Mouse (Mus musculus): ENCODE results near the gene Lgmn.

Gene Lgmn

GRCm38 (mm10) chr12:102439632-102440023 is at the start of gene Lgmn:
Lgmn (minus strand) TSS chr12:102439813.
- no peak for DNase-seq (ENCODE audit: low read depth)

- DNase-seq (ENCODE audit: low read depth) = peak; percentile 29
These were observed 45.3 kb upstream of the Lgmn start for GRCm38 (mm10) chr12:102484946-102485345.

- DNase-seq (ENCODE audit: low read depth) = no peak
These were observed 40.9 kb upstream of the Lgmn start for GRCm38 (mm10) chr12:102480481-102480880.

GRCm38 (mm10) chr12:102474411-102474810 is 34.8 kb upstream of the Lgmn start:
- no peak for DNase-seq (ENCODE audit: low read depth)

GRCm38 (mm10) chr12:102468894-102469764 is 29.5 kb upstream of the Lgmn start, which contains the start of gene Golga5:
Golga5 (plus strand) TSS chr12:102469135.
- DNase-seq (ENCODE audit: low read depth) = peak; percentile 97

- peak; percentile 56 for DNase-seq (ENCODE audit: low read depth)
These were observed 28.5 kb upstream of the Lgmn start for GRCm38 (mm10) chr12:102468136-102468535.

- DNase-seq (ENCODE audit: low read depth) = peak; percentile 55
These were observed 25.0 kb upstream of the Lgmn start for GRCm38 (mm10) chr12:102464650-102465049.

- peak; percentile 73 for DNase-seq (ENCODE audit: low read depth)
These were observed 21.6 kb upstream of the Lgmn start for GRCm38 (mm10) chr12:102461177-102461576.

GRCm38 (mm10) chr12:102460014-102460413 is 20.4 kb upstream of the Lgmn start:
- no peak for DNase-seq (ENCODE audit: low read depth)

GRCm38 (mm10) chr12:102456467-102457193 is 17.0 kb upstream of the Lgmn start:
- peak; percentile 54 for DNase-seq (ENCODE audit: low read depth)

GRCm38 (mm10) chr12:102453581-102453980 is 14.0 kb upstream of the Lgmn start:
- DNase-seq (ENCODE audit: low read depth) = peak; percentile 64

GRCm38 (mm10) chr12:102451126-102451851 is 11.7 kb upstream of the Lgmn start:
- peak; percentile 90 for DNase-seq (ENCODE audit: low read depth)

- DNase-seq (ENCODE audit: low read depth) = no peak
These were observed 10.8 kb upstream of the Lgmn start for GRCm38 (mm10) chr12:102450437-102450836.

GRCm38 (mm10) chr12:102445436-102445835 is 5.8 kb upstream of the Lgmn start:
- DNase-seq (ENCODE audit: low read depth) = peak; percentile 89

- no peak for DNase-seq (ENCODE audit: low read depth)
These were observed 4.1 kb upstream of the Lgmn start for GRCm38 (mm10) chr12:102443676-102444075.

GRCm38 (mm10) chr12:102442639-102443038 is 3.0 kb upstream of the Lgmn start:
- no peak for DNase-seq (ENCODE audit: low read depth)

GRCm38 (mm10) chr12:102441141-102441540 is 1.5 kb upstream of the Lgmn start:
- no peak for DNase-seq (ENCODE audit: low read depth)

GRCm38 (mm10) chr12:102440551-102440950 is 938 bp upstream of the Lgmn start:
- DNase-seq (ENCODE audit: low read depth) = no peak

- DNase-seq (ENCODE audit: low read depth) = no peak
These were observed 506 bp downstream of the Lgmn start for GRCm38 (mm10) chr12:102438983-102439631.

- DNase-seq (ENCODE audit: low read depth) = no peak
These were observed 1.7 kb downstream of the Lgmn start for GRCm38 (mm10) chr12:102437952-102438351.

GRCm38 (mm10) chr12:102436939-102437526 is 2.6 kb downstream of the Lgmn start:
- no peak for DNase-seq (ENCODE audit: low read depth)
